Mouse (Mus musculus) hematopoietic stem cell, adult 5-6 weeks (primary cell): ENCODE results near the gene Fem1a. TPM values are rescaled to one million over a fixed set of nuclear protein-coding genes. Genes with fewer than 3 reads are reported as not detected.
"Not testable (repeated sequence)": the region's sequence is repeated elsewhere in the genome, so short reads cannot be mapped to it uniquely, and the experiment has no call there.

Experiments
- ATAC-seq, 2 experiments: fragments of 125-278 bp in 1 of 2; replicated peaks in 1 of 2; 2 replicates each; pipeline ENCODE4 v1.8.0; 2016 to 2017; ENCODE audit warnings: inconsistent platforms in 2 of 2, mild to moderate bottlenecking in 2 of 2, moderate number of reproducible peaks in 2 of 2, low read depth in 1 of 2, moderate TSS enrichment in 1 of 2; ENCODE audit not compliant: low FRiP score in 2 of 2, poor library complexity in 2 of 2, severe bottlenecking in 2 of 2, insufficient read depth in 1 of 2, low TSS enrichment in 1 of 2
- total RNA-seq: library from RNA; stranded (forward); fragments of 172-1452, 232-1000 nt; gene quantifications from 2 replicates; pipeline ENCODE4 v1.2.3, GENCODE M21; 2017

Gene Fem1a
- total RNA-seq, 1 experiment from 2014 or later, result 17.1 TPM

DNA sequence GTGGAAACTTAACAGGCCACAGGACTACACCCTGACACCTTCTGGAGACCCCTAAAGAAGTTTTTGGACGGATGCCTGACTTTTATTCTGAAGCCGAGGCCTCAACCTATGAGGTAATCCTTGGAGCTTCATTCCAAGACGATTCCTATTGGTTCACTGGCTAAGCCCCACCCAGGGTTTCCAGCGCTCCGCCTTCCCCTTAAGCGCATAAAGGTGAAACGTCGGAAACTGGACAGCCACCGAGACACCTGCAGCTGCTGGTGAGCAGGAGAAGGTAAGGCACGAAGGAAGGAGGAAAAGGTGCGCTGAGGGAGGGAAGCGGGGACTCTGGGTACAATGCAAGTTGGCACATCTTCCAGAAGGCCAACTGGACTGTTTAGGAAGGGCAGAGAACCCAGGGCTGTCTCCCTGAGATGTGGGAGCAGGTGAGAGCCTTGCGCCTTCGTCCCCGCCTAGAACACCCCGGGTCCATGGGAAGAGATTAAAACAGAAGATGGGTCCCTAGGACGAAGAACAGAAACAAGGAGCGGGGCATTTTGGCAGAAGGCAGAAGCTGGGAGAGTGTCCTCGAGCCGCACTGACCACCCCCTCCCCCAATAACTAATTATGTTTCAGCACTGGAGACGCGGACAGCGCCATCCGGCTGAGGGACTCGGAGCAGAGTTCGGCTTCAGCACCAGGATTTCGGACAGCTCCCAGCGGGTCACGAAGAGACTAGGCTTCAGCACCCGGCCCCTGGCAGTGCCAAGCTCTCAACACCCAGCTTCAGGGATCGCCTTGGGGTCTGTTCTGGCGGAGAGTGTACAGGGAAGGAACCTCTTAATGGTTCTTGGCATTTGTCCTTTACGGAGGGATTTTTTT is 14.8 kb upstream of the Fem1a start:
- ATAC-seq, result peak; percentile 96

DNA sequence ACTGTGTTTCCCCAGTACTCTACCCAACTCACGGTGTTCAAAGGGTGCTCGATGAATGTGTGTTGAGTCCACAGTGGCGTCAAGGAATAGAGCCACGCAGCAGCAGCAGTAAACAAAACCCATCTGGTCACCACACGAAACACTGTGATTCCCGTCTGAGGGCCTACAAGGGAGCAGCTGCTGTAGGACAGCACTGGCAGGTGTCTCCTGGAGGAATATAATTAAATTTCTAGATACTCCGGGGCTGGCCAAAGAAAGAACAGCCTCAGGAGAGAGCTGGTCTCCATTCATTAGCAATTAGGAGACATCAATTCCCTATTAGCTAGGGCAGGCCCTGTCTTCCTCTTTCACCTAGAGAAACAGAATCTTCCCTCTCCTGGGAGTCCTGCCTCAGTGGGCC is 11.0 kb upstream of the Fem1a start:
- ATAC-seq, result no peak

DNA sequence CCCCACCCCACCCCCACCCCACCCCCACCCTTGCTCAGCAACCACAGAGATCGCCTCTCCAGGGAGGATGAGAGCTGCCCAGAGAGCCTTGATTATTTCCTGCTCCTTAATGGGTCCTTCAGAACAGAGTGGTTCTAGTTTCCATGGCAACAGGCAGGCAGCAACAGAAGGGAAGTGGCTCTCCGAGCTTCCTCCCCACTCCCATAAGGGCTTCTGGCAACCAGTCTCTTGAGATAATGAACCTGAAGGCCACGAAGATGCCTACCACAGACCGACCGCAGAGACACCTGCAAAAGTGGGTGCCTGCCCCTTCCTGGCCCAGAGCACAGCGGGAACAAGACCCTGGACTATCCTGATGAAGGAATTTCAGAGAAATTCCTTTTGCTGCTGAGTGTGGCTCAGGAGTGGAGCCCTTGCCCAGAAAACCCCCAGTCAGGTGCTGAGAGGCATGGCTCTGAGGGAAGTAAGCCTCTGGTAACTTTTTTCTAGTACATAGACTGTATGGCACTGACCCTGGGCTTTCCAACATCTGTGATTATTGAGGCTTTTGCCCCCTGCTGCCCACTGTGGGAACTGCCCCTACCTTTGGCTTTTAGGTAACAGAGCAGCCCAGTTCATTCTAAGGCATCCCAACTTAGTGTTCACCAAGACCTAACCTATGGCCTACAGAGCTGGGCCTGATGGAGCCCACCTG is 5.3 kb upstream of the Fem1a start:
- ATAC-seq, result peak; percentile 62 to 66

DNA sequence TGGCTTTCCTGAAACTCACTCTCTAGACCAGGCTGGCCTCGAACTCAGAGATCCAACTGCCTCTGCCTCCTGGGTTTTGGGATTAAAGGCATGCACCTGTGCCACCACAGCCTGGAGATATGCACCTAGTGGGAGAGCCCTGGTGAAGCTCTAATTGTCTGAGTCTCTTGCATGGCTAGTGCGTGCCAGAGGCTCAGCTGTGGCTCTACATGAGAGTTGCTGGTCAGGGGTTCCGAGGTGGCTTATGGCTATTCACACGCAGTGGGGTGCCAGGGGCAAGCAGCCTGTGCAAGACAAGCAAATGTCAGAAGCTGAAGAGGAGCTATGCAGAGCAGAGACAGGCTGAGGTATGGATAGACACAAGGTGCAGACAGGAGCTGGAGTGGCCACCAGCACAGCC is 1.9 kb upstream of the Fem1a start:
- ATAC-seq, result no peak

DNA sequence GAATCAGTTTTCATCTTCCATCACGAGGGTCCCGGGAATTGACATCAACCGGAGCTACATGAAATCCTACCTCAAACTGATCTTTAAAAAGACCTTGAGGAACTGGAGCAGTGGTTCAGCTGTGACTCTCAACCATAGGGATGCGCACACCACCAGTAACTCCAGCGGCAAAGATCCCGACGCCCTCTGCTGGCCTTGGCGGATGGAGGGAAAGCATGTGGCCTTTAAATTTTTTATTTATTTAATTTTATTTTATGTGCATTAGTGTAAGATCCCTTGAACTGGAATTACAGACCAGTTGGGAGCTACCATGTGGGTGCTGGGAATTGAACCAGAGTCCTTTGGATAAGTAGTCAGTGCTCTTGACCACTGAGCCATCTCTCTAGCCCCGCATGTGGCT is 1.2 kb upstream of the Fem1a start:
- no peak for ATAC-seq

DNA sequence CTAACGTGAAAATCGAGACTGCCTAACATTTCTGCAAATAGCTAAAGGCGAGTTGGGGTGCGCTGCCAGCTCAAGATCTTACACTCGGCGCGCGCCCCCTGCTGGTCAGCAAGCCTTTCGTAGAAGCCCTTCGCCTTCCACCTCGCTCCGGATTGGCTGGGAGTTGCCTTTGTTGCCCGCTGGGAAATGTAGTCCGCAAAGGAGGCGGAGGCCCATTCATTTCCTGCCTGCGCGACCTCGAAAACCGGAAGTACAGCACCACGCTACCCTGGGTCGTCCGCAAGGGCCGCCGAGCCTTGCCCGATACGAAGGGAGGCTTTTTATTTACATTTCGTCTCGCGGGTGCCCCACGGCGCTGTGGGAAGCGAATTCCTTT is 759 bp upstream of the Fem1a start:
- ATAC-seq, result peak; percentile 84

DNA sequence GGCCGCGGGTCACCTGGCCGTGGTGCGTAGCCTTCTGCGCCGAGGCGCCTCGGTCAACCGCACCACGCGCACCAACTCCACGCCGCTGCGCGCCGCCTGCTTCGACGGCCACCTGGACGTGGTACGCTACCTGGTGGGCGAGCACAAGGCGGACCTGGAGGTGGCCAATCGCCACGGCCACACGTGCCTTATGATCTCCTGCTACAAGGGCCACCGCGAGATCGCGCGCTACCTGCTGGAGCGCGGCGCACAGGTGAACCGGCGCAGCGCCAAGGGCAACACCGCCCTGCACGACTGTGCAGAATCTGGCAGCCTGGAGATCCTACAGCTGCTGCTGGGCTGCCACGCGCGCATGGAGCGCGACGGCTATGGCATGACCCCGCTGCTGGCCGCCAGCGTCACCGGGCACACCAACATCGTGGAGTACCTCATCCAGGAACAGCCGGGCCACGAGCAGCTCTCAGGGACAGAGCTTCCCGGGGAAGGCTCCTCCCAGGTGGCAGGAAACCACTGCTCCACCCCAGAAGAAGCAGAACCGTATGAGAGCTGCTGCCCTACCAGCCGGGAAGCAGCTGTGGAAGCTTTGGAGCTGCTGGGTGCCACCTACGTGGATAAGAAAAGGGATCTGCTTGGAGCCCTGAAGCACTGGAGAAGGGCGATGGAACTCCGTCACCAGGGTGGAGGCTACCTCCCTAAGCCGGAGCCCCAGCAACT is 728 bp downstream of the Fem1a start:
- no peak for ATAC-seq

DNA sequence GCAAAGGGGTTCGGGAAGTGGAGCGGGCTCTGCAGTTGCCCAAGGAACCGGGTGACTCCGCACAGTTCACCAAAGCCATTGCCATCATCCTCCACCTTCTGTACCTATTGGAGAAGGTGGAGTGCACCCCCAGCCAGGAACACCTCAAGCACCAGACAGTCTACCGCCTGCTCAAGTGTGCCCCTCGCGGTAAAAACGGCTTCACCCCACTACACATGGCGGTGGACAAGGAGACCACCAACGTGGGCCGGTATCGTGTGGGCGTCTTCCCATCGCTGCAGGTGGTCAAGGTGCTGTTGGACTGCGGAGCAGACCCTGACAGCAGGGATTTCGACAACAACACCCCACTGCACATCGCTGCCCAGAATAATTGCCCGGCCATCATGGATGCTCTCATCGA is 1.7 kb downstream of the Fem1a start:
- ATAC-seq, result not testable (repeated sequence)

DNA sequence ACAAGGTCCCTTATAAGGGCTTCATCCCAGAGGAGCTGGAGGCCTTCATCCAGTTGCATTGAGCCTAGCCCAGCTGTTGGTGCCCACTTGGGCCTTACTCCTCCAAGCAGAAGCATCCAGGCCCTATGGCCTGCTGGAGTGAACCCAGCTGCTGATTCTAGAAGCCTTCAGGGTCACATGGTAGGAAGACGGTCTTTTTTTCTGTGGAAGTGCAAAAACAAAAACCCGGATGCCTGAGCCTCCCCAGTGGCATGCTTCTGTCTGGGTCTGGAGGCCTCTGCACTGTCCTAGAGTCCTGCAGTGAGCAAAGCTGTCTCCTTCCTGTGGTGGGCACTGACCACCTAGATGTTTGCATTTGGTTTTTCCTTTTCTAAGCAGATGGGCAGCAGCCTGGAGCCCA is 2.2 kb downstream of the Fem1a start:
- ATAC-seq, result not testable (repeated sequence)

DNA sequence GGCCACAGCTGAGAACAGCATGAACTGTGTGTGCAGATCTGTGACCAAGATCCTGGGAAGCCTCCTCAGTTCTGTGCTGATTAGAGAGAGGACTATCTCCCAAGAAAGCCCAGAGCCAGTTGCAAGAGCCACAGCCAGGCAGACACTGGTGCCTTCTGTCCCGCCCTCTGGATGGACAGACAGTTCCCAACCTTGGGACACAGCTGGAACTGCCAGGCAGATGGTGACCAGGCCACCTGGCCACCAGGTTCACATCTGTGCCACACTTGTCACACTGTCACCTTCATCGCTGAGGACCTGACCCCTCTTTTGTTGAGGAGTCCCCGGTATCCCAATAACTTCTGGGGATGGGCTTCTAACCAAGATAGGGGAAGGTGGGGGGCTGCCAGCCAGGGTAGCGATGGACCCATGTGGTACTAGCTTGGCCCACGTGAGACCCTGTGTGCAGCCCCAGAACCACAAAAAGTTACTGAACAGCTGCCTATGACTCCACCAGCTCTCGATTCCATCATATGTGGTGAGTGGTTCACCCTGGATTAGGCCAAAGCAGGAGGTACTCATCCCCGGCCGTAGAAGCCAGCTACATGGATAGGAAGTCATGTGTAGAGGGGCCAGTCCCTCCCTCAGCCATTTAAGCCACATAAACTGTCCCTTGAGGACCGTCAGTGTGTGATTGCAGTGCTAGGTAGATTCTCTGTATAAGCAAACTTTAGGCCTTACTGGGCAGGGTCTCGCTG is 2.9 kb downstream of the Fem1a start:
- no peak for ATAC-seq

DNA sequence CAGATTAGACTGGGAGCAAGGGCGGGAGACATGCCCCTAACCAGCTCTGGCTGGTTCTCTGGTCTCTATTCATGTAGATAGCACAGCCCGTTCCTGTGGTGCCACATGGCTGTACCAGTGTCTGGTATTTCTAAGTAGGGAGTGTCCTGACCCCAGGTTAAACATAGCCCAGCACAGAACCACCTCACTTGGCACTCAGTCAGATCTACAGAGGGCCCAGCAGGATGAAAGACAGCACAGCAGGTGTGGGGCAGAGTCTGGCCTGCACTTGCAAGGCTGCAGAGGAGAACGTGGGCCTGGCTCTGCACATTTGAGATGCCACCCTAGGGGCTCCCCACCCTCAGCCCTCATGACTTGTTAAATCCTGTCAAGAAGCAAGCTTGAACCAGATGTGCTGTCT is 4.6 kb downstream of the Fem1a start:
- ATAC-seq, result no peak

DNA sequence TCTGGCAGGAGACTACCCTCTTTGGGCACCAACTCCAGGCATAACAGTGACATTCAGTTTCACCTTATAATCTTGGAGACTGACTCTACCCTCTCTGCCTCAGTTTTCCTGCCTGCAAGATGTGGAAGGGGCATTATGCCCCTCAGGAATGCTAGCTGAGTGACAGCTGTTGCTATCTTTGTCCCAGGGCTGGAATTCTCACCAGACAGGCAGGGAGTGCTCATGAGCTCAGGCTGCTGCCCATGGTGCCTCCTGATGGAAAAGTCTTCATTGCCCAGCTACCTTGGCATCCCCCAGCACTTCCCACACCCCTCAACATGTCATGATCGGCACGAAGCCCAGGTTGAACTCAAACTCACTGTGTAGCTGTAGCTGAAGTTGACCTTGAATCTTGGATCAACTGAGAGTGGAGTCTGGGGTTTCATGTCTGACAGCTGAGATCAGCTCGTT is 6.1 kb downstream of the Fem1a start:
- ATAC-seq, result no peak

DNA sequence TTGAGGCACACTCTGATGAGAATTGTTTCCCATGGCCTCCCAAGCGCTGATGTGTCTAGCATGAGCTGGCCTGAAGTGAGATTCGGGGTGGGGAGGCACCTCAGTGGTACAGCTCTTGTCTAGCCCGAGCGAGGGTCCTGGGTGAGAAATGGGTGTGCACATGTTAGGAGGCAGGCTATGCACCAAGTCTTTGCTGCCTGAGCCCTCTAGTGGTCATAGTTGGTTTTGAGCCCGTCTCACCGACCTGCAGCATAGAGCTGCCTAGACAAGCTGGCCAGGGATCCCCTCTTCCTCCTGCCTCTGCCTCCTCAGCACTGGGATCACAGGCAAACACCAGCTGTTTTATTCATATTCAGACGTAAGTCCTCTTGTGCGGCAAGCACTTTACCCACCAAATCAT is 7.4 kb downstream of the Fem1a start:
- peak; percentile 84 to 87 for ATAC-seq

DNA sequence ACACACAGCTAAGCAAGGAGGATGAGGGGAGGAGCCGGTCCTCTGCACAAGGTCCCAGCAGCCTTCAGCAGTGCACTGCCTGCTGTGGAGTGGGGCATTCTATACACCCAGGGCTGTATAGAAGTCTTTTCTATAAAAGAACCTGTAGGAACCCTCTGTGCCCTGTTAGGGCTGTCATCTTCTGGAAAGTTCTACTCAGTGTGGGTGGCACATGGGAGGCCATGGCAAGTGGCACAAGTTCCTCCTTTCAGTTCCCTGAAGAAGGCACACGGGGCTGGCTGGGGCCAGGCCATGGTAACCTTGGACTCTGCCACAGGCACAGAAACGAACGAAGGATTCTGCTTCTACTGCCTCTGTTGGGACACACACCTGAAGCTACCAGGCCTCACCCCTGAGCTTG is 8.4 kb downstream of the Fem1a start:
- ATAC-seq, result no peak

DNA sequence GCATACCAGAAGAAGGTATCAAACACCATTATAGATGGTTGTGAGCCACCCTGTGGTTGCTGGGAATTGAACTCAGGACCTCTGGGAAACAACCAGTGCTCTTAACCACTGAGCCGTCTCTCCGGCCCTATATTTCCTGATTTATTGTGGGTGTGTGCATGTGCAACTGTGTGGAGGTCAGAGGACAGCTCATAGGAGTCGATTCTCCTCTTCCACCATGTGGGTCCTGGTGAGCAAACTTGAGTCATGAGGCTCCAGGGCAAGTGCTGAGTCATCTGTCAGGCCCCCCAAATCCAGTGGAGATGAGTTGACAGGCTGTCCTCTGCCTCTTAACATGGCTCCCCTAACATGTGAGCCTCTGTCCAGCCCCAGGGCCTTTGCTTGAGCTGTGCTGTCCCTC is 9.3 kb downstream of the Fem1a start:
- ATAC-seq, result no peak

DNA sequence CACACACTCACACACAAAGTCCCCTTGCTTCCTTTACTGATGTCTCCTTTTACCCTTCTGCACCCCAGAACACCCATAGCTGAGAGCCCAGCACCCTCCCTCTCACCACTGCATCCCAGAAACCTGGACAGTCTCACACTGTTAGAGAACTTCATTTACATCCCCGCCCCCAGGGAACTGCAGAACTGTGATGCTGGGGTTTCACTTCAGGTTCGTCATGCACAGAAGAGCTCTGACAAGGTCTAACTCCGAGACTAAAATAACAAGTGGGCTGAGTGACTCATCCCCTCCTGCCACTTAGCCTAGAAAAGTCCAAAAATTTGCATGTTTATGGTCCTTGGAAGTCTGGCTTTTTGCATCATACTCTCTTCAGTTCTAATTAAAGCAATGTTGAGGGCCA is 9.7 kb downstream of the Fem1a start:
- no peak for ATAC-seq

DNA sequence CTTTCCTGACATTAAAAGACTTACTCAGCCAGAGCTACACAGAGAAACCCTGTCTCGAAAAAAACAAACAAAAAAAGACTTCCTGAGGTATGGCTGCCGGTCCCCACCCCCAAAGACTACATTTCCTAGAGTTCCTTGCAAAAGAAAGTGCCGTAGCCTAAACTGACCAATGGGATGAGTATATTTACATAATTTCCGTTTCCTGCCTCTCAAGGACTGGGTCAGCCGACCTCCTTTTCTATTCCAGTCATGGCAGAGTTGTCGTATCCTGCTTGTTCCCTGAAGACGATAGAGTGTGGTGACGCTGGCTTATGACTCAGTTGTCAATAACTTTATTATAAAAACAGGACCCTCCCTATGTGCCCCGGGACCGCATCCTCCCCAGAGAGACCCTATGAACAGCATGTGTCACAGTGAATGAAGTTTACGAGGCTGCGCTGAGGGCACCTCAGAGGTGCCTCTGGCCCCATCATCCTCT is 12.6 kb downstream of the Fem1a start:
- ATAC-seq, result peak; percentile 86 to 92
